In genomic region chr3:45246601-45247000, GRCm38 (mm10) we compare ENCODE assay signal across 22 mouse cellular contexts.
"Had no signal": no experiment of that assay in that cellular context is flagged by ENCODE, and none has a peak within 500 bp of the region (broad histone marks: within the 10 kb centered on the region; RNA-seq: fewer than 3 reads in every experiment).

No protein-coding gene starts in this region.

- H3K27me3 ChIP-seq: lung, embryonic 15.5 days; megakaryocyte, embryonic 14.5 days; midbrain, embryonic 13.5 days; midbrain, embryonic 15.5 days; neural tube, embryonic 12.5 days; stomach, embryonic 15.5 days had no signal

- H3K9ac ChIP-seq: liver, postnatal 0 days; lung, embryonic 15.5 days; midbrain, embryonic 13.5 days; midbrain, embryonic 15.5 days; neural tube, embryonic 12.5 days; stomach, embryonic 15.5 days had no signal

- H3K36me3 ChIP-seq: lung, embryonic 15.5 days; midbrain, embryonic 13.5 days; midbrain, embryonic 15.5 days; neural tube, embryonic 12.5 days; stomach, embryonic 15.5 days had no signal

- ATAC-seq: liver, postnatal 0 days; lung, postnatal 0 days; midbrain, embryonic 13.5 days; midbrain, embryonic 15.5 days had no signal

- H3K4me2 ChIP-seq: lung, embryonic 15.5 days; midbrain, embryonic 11.5 days; midbrain, embryonic 13.5 days; midbrain, embryonic 15.5 days; neural tube, embryonic 12.5 days; stomach, embryonic 15.5 days had no signal

- DNase-seq: liver, postnatal 0 days; lung, adult 2 months; lung, postnatal 14 days; lung, postnatal 36 days; retina, postnatal 1 day; right cerebral cortex, adult 18-20 months; right cerebral cortex, postnatal 25 days; right cerebral cortex, postnatal 4 days; spleen, adult 18-20 months; thymus, adult 2 months; thymus, postnatal 25 days; thymus, postnatal 4 days had no signal

- H3K4me3 ChIP-seq: lung, embryonic 15.5 days; megakaryocyte, embryonic 14.5 days; midbrain, embryonic 13.5 days; midbrain, embryonic 15.5 days; neural tube, embryonic 12.5 days; stomach, embryonic 15.5 days had no signal

- H3K9me3 ChIP-seq: lung, embryonic 15.5 days; megakaryocyte, embryonic 14.5 days; midbrain, embryonic 13.5 days; midbrain, embryonic 15.5 days; neural tube, embryonic 12.5 days; stomach, embryonic 15.5 days had no signal

- H3K4me1 ChIP-seq: lung, embryonic 15.5 days; megakaryocyte, embryonic 14.5 days; midbrain, embryonic 13.5 days; midbrain, embryonic 15.5 days; neural tube, embryonic 12.5 days; stomach, embryonic 15.5 days had no signal

- H3K27ac ChIP-seq: lung, embryonic 15.5 days; macrophage; midbrain, embryonic 13.5 days; midbrain, embryonic 15.5 days; neural tube, embryonic 12.5 days; stomach, embryonic 15.5 days; stomach, postnatal 0 days had no signal
